Mouse (Mus musculus) cerebellum, postnatal 4 days (tissue): ENCODE results near the gene Tnfsf13.
"Not testable (repeated sequence)": the region's sequence is repeated elsewhere in the genome, so short reads cannot be mapped to it uniquely, and the experiment has no call there.

Source experiments
- DNase-seq, 2 experiments: peaks; one replicate each; pipeline ENCODE4 v3.0.0; 2022; ENCODE audit warnings: low spot score in 2 of 2, mixed read lengths in 1 of 2

The Tnfsf13 gene

DNA sequence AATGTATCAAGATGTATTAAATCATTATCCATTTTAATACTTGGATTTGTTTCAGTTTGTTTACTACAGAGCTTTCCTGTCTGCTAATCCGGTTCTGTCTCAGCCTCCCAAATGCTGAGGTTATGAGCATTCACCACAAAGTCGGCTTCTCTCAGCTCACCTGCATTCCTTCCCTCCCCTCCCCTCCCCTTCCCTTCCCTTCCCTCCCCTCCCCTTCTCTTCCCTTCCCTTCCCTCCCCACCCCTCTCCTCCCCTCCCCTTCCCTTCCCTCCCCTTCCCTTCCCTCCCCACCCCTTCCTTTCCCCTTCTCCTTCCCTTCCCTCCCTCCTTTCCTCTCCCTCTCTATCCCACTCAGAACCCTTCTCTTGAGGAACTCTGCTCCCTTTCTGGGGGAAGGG lies 19.0 kb upstream of the Tnfsf13 start:
- DNase-seq, result no peak

GRCm38 (mm10) chr11:69703814-69704612 lies 18.4 kb upstream of the Tnfsf13 start:
- no peak for DNase-seq

- DNase-seq, result not testable (repeated sequence)
These were observed 17.8 kb upstream of the Tnfsf13 start for GRCm38 (mm10) chr11:69703381-69703780.

GRCm38 (mm10) chr11:69702886-69703285 lies 17.3 kb upstream of the Tnfsf13 start:
- not testable (repeated sequence) for DNase-seq

DNA sequence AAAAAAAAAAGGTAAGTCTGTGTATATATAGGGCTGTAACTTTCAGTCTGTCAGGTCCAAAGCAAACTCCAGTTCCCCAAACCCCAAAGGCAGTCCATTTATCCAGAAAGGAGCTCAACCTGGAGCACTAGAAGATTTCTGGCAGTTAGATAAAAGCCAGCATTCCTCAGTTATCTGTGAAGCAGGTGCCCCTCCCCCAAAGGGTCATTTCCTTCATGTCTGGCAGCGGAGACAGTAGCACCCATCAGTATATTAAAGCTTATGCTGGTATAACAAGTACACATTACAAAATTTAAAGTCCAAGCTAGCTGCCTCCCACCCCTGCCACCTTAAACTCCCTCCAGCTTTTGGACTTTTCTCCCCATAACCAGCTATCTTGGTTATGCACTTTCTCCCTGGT lies 14.0 kb upstream of the Tnfsf13 start:
- DNase-seq, result no peak

GRCm38 (mm10) chr11:69698574-69698973 lies 13.0 kb upstream of the Tnfsf13 start:
- no peak for DNase-seq

- no peak for DNase-seq
These were observed 11.8 kb upstream of the Tnfsf13 start for GRCm38 (mm10) chr11:69697396-69697795.

GRCm38 (mm10) chr11:69695361-69696181 lies 10.0 kb upstream of the Tnfsf13 start, which contains the start of the genes Tnfsf12 and Tnfsfm13:
TSS of gene Tnfsf12 (minus strand) at chr11:69695849.
TSS of gene Tnfsfm13 (minus strand) at chr11:69696098.
- no peak for DNase-seq

DNA sequence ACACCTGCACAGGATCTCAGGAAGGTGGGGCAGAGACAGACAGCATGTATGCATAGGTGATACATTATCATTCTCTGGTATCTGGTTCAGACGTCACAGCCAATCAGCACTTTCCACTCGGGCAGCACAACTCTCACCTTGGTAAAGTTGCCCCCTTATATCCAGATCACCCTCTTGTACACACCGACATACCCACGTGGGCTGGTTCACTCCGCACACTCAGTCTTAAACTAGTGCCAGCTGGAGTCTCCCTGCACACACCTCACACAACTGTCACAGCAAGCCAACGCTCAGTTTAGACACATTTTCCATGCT lies 9.4 kb upstream of the Tnfsf13 start:
- no peak for DNase-seq

- DNase-seq, result no peak
These were observed 7.9 kb upstream of the Tnfsf13 start for GRCm38 (mm10) chr11:69693421-69693965.

DNA sequence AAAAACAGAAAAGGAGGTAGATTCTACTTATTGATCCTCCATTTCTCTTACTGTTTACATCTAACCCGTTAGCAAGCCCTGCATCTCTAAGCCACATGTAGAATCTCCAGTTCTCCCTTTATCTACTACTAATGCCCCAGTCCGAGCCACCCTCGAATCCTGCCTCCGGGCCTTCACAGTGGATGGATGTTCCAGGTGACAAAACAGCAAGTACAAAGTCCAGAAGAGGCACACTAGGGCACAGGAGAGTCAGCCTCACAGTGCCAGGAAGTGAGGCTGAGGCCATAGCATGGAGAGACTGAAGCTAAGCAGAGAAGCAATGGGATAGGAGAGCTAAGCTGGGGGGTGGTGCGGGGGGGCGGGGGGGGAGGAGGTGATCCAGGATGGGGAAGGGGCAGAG lies 7.3 kb upstream of the Tnfsf13 start:
- no peak for DNase-seq

- no peak for DNase-seq
These were observed 6.7 kb upstream of the Tnfsf13 start for GRCm38 (mm10) chr11:69692196-69692811.

- DNase-seq, result no peak
These were observed 4.3 kb upstream of the Tnfsf13 start for GRCm38 (mm10) chr11:69689891-69690290.

DNA sequence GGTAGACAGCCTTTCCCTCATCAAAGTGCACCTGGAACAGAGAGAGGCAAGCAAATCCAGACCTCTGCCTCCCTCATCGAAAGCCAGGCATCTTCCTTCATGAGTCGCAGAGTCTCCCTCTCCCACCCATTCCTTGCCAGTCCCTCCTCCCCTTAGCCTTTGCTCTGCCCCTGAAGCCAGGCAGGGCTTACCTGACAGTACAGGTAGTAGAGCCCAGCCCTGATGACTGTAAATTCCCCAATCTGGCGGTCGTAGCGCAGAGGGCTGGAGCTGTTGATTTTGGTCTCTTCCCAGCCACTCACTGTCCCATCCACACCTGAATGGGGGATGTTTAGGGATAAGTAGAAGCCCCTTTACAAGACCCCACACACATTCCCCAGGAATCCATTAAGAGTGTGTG lies 1.5 kb upstream of the Tnfsf13 start:
- DNase-seq, result no peak

DNA sequence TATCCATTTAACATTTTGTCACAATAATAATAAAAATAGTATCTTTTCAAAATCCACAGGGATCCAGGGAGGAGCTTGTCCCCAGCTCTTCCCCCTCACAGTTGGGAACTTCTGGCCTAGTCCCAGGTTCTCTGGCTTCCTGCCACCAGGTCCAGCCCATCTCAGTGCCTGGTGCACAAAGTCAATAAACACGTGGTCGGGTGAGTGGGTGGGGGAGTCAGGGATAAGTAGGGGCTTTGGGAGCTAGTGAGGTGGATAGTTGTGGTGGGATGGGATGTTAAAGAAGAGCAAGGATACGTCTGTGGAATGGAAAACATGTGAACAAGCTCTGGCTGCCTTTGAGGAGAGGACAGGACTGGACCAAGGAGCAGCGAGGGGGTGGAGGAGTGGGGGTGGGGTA lies 793 bp upstream of the Tnfsf13 start:
- DNase-seq, result peak in 1 of 2 experiments; percentile 78

- no peak for DNase-seq
These were observed 648 bp downstream of the Tnfsf13 start for GRCm38 (mm10) chr11:69684936-69685335.

GRCm38 (mm10) chr11:69684128-69684745 lies 1.3 kb downstream of the Tnfsf13 start:
- DNase-seq, result no peak

GRCm38 (mm10) chr11:69683576-69683975 lies 2.0 kb downstream of the Tnfsf13 start:
- DNase-seq, result no peak

GRCm38 (mm10) chr11:69682840-69683533 lies 2.6 kb downstream of the Tnfsf13 start:
- DNase-seq, result peak; percentile 94 to 95

- DNase-seq, result no peak
These were observed 3.3 kb downstream of the Tnfsf13 start for GRCm38 (mm10) chr11:69682209-69682839.
